Mouse (Mus musculus): ENCODE measurements at regions not wholly inside any gene's neighbourhood (a gene's known extent, or its start where the extent isn't known, plus 50 kb on each side); places are given as distances from the start of the nearest gene placed in this dataset.

GRCm38 (mm10) chrX:19311377-19311776, 169.7 kb downstream of the Tex13c3 start:
- TF ChIP-seq CTCF (IDR thresholded peaks at IDR 0.05; ENCODE audit: low read depth, low read length) (no peak), POLR2A (IDR thresholded peaks at IDR 0.05; ENCODE audit: extremely low read depth, insufficient read depth, low read length) (no peak)

All from liver, adult 2 months (tissue).